Mouse (Mus musculus) right cerebral cortex, postnatal 10 days (tissue): ENCODE results near the gene Bud23.

Experiments
- DNase-seq, 2 experiments: peaks; one replicate each; pipeline ENCODE4 v3.0.0; 2021; ENCODE audit warnings: low spot score in 2 of 2

Bud23 gene

DNA sequence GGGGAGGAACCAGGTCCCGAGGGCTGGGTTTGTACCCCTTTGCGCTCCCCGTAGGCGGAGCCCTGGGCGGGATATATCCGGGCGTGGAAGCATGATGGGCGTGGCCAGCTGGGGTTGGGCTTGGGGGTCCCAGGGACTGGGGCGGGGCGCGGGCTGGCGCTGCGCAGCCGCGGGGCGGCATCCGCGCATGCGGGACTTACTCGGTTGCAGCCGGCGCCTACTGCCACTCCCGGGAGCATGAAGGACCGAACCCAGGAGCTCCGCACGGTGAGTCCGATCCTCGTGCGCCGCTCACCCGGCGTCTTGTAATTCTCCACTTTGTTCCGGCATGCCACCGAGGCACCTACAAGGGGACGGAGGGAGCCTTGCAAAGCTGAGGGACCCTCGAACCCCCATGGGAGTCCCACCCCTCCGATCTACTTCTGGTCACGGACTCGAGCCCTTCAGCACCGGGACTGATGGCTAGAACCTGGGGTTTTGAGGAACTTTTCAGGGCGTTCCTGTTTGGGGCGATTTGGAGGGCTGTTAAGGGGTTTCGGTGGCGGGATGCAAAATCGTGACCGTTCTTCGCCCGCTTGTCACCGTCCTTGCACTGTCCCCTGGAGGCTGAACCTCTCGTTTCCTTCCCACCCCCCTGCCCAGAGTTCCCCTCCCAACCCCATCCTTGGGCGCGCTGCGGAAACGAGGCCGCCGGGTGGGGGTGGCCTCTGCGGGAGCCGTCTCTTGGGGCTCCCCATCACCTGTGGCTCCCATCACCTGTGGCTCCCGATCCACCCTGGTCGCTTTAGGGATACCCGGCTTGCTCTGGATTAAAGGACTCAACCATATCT, 41.2 kb downstream of the Bud23 start, which contains the start of gene Stx1a:
Gene Stx1a, plus strand, starts transcription at position 139 of the 830 bp plus-strand sequence.
- DNase-seq: peak; percentile 93

- DNase-seq: peak; percentile 72 to 79
These were observed 42.9 kb downstream of the Bud23 start for GRCm38 (mm10) chr5:135021814-135022213.

GRCm38 (mm10) chr5:135016224-135016759, 48.5 kb downstream of the Bud23 start:
- no peak for DNase-seq

DNA sequence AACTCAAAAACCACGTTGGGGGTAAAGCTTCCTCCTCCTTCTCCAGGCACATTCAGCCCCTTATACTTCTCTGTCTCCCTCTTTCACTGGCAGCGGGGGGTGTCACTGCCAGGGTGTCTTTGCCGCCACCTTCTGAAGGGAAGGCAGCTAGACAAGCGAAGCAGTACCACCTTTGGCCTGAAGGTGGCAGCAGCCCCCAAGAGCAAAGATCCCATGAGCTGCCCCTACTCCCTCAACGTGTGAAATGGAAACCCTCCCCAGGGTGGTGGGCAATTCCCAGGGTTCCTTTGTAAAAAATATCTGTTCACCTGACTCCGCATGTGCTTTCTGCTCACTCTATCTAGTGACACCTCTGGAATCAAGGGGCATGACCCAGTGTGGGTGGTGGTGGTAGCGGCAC, 49.3 kb downstream of the Bud23 start:
- peak; percentile 90 to 92 for DNase-seq

DNA sequence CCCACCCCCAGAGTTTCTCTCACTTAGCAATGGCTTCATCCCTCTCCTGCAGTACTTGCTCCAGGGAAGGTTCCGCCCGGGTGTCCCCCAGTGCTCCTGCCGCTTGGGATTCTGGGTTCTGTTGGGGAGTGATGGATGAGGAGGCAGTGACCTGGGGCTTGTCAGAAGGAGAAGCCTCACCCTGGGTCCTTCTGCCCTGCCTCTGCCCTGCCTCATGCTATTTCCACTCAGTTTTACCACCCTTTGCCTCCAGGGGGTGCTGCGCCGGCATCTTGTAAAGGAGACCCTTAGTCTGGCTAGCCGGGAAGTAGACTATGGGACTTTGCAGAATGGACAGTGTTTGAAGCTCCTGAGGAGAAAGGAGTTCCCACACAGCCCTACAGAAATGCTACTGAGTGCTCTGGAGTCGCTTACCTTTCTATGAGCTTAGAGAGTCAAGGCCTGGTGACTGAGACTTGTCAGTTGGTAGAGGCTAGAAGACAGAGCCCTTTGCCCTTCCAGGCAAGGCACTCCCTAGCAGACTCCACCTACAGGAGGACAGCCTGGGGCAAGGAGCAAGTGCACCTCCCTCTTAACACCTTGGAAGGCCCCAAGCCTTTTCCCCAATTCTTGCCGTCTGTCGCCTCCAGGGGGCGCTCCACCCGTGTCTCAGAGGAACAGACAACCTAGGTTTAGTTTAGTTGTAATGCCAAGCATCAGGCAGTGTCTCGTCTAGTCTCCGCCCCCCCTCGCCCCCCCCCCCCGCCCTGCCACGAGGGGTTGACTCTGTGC, 51.9 kb downstream of the Bud23 start:
- DNase-seq: peak; percentile 76 to 86

DNA sequence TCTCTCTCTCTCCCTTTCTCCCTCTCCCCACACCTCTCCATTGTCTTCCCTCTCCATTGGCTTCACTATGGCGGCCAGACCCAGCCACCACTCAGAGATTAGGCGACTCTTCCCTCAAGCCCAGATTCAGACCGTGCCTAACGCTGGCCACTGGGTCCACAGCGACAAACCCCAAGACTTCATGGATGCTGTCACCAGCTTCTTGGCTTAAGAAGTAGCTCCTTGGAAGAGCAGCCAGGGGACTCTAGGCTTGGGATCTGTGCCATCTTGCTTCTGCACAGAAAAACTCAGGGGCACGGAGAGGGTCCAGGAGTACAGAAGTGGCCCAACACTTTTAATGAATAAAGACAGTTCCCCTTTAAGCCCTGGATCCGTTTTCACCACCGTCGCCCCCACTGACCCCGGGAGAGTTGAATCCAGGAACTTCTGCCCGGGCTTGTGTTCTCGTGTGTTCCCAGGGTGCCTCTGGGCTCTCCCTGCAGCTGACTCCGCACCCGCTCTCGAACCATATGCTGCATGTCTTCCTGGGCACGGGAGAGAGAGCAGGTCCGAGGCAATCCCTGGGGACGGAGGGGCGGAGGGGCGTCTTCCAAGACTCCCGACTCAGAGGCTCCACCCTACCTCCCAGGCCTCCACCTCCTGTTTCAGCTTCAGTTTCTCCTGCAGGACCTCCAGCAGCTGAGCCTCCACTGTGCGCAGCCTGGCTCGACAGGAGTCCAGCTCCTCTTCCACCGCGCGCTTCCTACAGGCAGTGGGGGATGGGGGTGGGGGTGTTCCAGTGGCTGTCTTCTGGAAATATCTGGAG, 52.7 kb downstream of the Bud23 start:
- peak in 1 of 2 experiments; percentile 40 for DNase-seq

GRCm38 (mm10) chr5:135010841-135011743, 53.7 kb downstream of the Bud23 start:
- no peak for DNase-seq

DNA sequence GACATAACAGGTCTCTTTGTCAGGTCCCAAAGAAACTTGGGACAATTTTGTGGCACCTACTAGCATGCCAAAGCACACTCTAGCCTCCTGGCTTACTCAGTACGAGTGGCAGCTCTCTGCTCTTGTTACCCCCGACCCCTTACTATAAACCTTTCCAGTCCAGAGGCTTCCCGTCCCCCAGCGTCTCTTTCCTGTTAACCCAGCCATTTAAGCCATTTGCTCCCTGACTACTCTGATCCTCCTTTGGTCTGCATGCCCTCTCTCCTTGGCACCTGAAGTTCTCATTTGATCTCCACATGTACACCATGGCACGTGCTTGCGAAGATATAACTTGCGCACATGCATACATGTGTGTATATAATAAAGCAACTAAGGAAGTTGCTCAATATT, 54.4 kb downstream of the Bud23 start:
- no peak for DNase-seq

DNA sequence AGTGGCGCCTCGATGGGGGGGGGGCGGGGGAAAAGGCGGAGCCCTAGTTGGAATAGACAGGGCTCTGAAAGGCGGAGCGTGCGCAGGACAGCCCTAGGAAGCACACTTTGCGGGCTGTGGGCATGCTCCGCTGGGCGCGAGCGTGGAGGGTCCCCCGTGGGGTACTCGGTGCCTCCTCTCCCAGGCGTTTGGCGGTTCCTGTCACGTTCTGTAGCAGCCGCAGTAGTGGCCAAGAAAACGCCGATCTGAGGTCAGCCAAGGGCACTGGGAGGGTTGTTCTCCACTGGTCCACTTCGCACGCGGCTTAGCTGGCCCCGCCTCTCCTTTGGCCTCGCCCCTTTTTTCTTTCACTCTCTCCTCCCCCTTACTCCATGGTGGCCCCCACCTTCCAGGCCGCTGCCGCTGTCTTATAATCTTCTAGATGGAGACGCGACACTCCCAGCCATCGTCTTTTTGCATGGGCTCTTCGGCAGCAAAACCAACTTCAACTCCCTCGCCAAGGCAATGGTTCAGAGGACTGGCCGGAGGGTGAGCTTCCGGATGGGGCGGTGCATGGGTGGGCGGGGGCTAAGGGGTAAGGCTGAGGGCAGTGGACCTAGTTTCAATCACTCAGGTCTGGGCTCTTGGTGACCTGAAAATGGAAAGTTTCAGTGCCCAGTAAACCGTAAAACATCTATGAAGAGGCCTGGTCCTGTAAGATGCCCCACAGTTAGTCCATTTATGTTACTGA, 55.0 kb downstream of the Bud23 start:
- peak; percentile 89 to 92 for DNase-seq

DNA sequence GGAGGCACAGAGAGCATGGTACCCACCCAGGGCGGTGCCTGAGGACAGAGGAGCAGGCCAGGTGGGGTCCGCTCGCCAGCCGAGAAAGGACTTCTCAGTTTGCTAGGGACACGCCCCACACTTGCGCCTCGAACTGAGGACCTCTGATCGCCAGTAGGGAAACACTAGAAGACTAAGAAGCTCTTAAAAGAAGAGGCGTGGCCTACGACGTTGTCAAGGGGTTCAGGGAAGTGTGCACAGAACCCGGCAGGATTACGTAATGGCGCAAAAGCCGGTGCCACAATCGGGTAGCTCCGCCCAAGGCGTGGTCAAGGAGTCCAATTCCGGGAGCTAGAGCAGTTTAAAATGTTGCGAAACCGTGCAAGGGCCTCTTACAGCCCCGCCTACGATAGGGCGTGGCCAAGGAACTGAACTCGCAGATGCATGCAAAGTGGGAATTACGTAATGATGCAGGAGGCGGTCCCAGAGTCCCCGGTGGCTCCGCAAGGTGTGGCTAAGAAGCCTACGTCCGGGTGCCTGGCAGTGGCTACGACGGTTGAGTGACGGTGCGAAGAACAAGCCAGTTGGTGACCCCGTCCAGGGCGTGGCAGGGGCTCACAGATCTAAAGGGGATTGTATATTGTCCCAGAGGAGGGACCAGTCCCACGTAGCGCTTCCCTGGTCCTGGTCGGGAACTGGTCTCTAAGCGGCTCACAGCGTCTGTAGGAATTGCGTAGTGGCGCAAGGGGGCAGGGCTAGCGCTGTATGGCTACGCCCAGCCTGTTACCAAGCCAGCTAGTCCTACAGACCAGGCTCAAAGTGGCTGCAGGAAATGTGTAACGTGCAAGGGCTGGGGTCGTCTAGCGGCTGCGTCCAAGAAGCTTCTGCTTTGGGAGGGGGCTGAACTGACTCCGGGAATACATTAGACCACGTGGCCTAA, 55.8 kb downstream of the Bud23 start, which contains the start of gene Abhd11:
Gene Abhd11, plus strand, starts transcription at position 482 of the 919 bp plus-strand sequence.
- peak; percentile 98 to 100 for DNase-seq

DNA sequence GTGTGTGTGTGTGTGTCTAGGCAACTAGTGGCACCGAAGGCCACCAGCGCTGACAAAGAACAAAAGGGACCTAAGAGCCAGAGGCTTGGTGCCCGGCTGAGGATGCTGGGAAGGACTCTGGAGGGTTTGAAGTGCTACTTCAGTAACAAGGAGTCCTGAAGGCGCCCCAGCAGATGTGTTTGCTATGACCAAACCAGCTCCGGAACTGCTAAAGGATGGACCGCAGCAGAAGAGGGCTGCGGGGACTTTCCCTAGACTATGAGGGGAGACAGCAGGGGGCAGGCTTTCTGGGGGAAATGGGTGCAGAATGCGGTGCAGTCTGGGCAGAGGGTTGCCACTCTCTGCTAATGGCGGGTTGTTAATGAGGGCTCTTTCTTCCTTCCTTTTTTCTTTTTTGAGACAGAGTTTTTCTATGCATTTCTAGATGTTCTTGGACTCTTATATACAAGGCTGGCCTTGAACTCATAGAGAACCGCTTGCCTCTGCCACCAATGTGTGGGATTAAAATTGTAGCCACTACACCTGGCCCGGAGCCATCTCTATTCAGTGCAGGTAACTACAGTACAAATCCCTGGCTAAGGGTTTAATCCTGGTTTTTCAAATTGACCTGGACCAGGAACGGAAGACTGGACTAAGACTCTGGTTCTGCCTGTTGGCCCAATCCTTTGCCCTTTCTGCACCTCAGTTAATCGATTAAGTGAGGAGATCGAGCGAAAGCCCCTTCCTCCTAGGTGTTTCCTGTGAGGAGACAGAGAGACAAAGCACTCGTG, 56.8 kb downstream of the Bud23 start:
- DNase-seq: peak; percentile 62 to 75
